In the genomic region with DNA sequence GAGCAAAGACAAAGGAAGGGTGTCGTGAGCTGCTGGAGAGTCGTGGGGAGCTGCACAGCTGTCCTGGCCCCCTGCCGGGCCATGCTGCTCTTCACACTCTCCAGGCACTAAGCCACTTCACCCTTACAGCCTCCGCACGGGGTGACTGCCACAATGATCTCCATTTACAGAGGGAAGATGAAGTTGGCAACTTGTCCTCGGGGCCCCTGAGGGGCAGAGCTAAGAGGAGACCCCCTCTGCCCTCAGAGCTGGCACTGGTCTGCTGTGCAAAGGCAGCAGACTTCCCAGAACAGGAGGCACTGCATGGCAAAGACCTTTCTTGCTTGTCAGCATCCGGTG, we compare ENCODE assay signal across 8 mouse cellular contexts. TPM values are rescaled to one million over a fixed set of nuclear protein-coding genes. Genes with fewer than 3 reads are reported as not detected.
DNase-seq lines count a peak whose midpoint lies in the region; ATAC-seq lines count a peak whose summit lies in the region.

No protein-coding gene starts in this region.

- H3K9ac ChIP-seq in midbrain, embryonic 12.5 days (replicated peaks) = peak overlapping the region; percentile 7; the same call in 1 of the 2 replicates

- H3K27ac ChIP-seq in forebrain, embryonic 10.5 days = peak overlapping the region; percentile 31
- peak overlapping the region; percentile 50 for H3K27ac ChIP-seq in midbrain, embryonic 12.5 days (replicated peaks)

- H3K36me3 ChIP-seq in forebrain, embryonic 10.5 days (replicated peaks) = peaks cover 74% of the 10 kb centered on the region
- H3K36me3 ChIP-seq in midbrain, embryonic 12.5 days = peaks cover 43% of the 10 kb centered on the region

- H3K27me3 ChIP-seq in forebrain, embryonic 10.5 days (ENCODE audit: poor library complexity, severe bottlenecking) = no peaks in the 10 kb centered on the region
- H3K27me3 ChIP-seq in midbrain, embryonic 12.5 days = no peaks in the 10 kb centered on the region

- 38% methylated on average over 7 of the region's 7 CpGs for WGBS in forebrain, embryonic 10.5 days
- 9% methylated on average over 7 of the region's 7 CpGs for WGBS in midbrain, embryonic 12.5 days

- H3K4me3 ChIP-seq in forebrain, embryonic 10.5 days = no peak overlapping the region
- no peak overlapping the region for H3K4me3 ChIP-seq in midbrain, embryonic 12.5 days

- peak; percentile 48; the same call in 1 of the 2 replicates for ATAC-seq in midbrain, embryonic 12.5 days (ENCODE audit: low FRiP score, low read depth)
- ATAC-seq in megakaryocyte, adult 5-6 weeks (ENCODE audit: poor library complexity, severe bottlenecking) = no peak

- DNase-seq in left cerebral cortex, postnatal 4 days = peak; percentile 59
- no peak for DNase-seq in left cerebral cortex, adult 18-20 months (ENCODE audit: low spot score in 2 of 2)
- DNase-seq in forebrain, embryonic 10.5 days (ENCODE audit: extremely low spot score, low spot score) = no peak
- DNase-seq in heart, postnatal 4 days = peak; percentile 56
- no peak for DNase-seq in frontal cortex, postnatal 10 days (ENCODE audit: low spot score in 2 of 2)
- no peak for DNase-seq in cerebellum, adult 18-20 months

- intact Hi-C loops in left cerebral cortex, postnatal 4 days (cut with DNase I) = loop anchor here (10.0 kb wide), 1 partner anchor 146 kb away; no protein-coding TSS in a partner anchor

- peaks cover 31% of the 10 kb centered on the region for H3K4me1 ChIP-seq in forebrain, embryonic 10.5 days
- peaks cover 21% of the 10 kb centered on the region for H3K4me1 ChIP-seq in midbrain, embryonic 12.5 days

- no peaks in the 10 kb centered on the region for H3K9me3 ChIP-seq in forebrain, embryonic 10.5 days
- H3K9me3 ChIP-seq in midbrain, embryonic 12.5 days = 0 out of 2 replicates have a peak, but pooled peaks cover 7% of the 10 kb centered on the region

- no peak overlapping the region for H3K4me2 ChIP-seq in midbrain, embryonic 12.5 days (replicated peaks)

RNA-seq across cellular contexts. Expression of a gene that starts 20.1 kb away (rescaled TPM):
- total RNA-seq in left cerebral cortex, postnatal 4 days (2021) = 10 to 100 TPM; 53.5 to 57.3 TPM
- 10 to 100 TPM; 75.2 to 78.2 TPM for total RNA-seq in left cerebral cortex, adult 18-20 months (2021)
- 19.8 and 22.9 TPM in 2 replicates for polyA plus RNA-seq in forebrain, embryonic 10.5 days (2016; fragmentation: Nextera tagmentation; extraction: Ambion mirVana)
- total RNA-seq in heart, postnatal 4 days (2021) = 10 to 100 TPM in 1 of 2 experiments, 1 to 10 TPM in 1; 9.6 to 11.0 TPM
- 37.0 and 39.7 TPM in 2 replicates for polyA plus RNA-seq in midbrain, embryonic 12.5 days (2016; fragmentation: Nextera tagmentation; extraction: Ambion mirVana)
- 1.8 and 3.1 TPM in 2 replicates for total RNA-seq in megakaryocyte, adult 5-6 weeks (2015)
- total RNA-seq in megakaryocyte, adult 5-6 weeks (2017) = 2.4 and 2.5 TPM in 2 replicates

Comparison
In these comparisons a context has a peak if more than half of its experiments do, and no peak if none do; other contexts are left out.
1. DNase-seq: peak in left cerebral cortex, postnatal 4 days (single experiment) and heart, postnatal 4 days (single experiment); none in left cerebral cortex, adult 18-20 months (0 of 2), forebrain, embryonic 10.5 days (single experiment), frontal cortex, postnatal 10 days (0 of 2) and cerebellum, adult 18-20 months (0 of 2).
2. RNA of a gene that starts 20.1 kb away (total RNA-seq): 75.2 to 78.2 TPM in left cerebral cortex, adult 18-20 months and 53.5 to 57.3 TPM in left cerebral cortex, postnatal 4 days; 9.6 to 11.0 TPM in heart, postnatal 4 days and 1.8 to 3.1 TPM in megakaryocyte, adult 5-6 weeks; every median in the first group is over 4 times any median in the second.